Mouse (Mus musculus) cerebellum, adult 2 months (tissue): ENCODE data around the gene Daam1.

Experiments used
- CTCF ChIP-seq: fragments of 200-500 bp; IDR thresholded peaks from 2 replicates; pipeline ENCODE4 v1.5.1; 2011; ENCODE audit warnings: low read depth, mild to moderate bottlenecking, control low read depth, low read length, moderate library complexity, borderline replicate concordance; ENCODE audit not compliant: insufficient read depth
- POLR2A ChIP-seq: fragments of 200-500 bp; IDR thresholded peaks from 2 replicates; pipeline ENCODE4 v1.6.1; 2011; ENCODE audit warnings: low read length, control low read depth, borderline replicate concordance; ENCODE audit not compliant: insufficient read depth

- TF ChIP-seq POLR2A: no peak
- no peak for TF ChIP-seq CTCF
These were observed 49.7 kb upstream of the Daam1 start for GRCm38 (mm10) chr12:71781220-71781619.
